ENCODE assay signal across 25 mouse cellular contexts in genomic region chr17:90202785-90203184, GRCm38 (mm10).
"Had no signal": no experiment of that assay in that cellular context is flagged by ENCODE, and none has a peak within 500 bp of the region (broad histone marks: within the 10 kb centered on the region; RNA-seq: fewer than 3 reads in every experiment).

No protein-coding gene starts in this region.

- ATAC-seq: forebrain, postnatal 0 days; hindbrain, postnatal 0 days; liver, postnatal 0 days had no signal

- H3K4me3 ChIP-seq: heart, adult 2 months; heart, embryonic 13.5 days; heart, embryonic 15.5 days; hindbrain, embryonic 13.5 days; hindbrain, embryonic 15.5 days; layer of hippocampus, adult 2 months; left cerebral cortex, adult 2 months; limb, embryonic 10.5 days; limb, embryonic 12.5 days; liver, embryonic 13.5 days; liver, embryonic 15.5 days had no signal

- H3K9ac ChIP-seq: forebrain, postnatal 0 days; heart, embryonic 13.5 days; heart, embryonic 15.5 days; hindbrain, embryonic 13.5 days; hindbrain, embryonic 15.5 days; limb, embryonic 12.5 days; liver, embryonic 13.5 days; liver, embryonic 15.5 days; liver, postnatal 0 days had no signal

- H3K4me1 ChIP-seq: heart, embryonic 13.5 days; heart, embryonic 15.5 days; hindbrain, embryonic 13.5 days; limb, embryonic 10.5 days; limb, embryonic 12.5 days; liver, embryonic 13.5 days; liver, embryonic 15.5 days had no signal

- H3K36me3 ChIP-seq: heart, embryonic 13.5 days; heart, embryonic 15.5 days; hindbrain, embryonic 13.5 days; hindbrain, embryonic 15.5 days; limb, embryonic 10.5 days; limb, embryonic 12.5 days; liver, embryonic 13.5 days; liver, embryonic 15.5 days had no signal

- H3K27ac ChIP-seq: heart, adult 2 months; heart, embryonic 13.5 days; heart, embryonic 15.5 days; hindbrain, embryonic 13.5 days; hindbrain, embryonic 15.5 days; hindbrain, postnatal 0 days; layer of hippocampus, adult 2 months; left cerebral cortex, adult 2 months; limb, embryonic 10.5 days; limb, embryonic 12.5 days; liver, embryonic 13.5 days; liver, embryonic 15.5 days had no signal

- H3K9me3 ChIP-seq: heart, embryonic 13.5 days; heart, embryonic 15.5 days; hindbrain, embryonic 13.5 days; hindbrain, embryonic 15.5 days; limb, embryonic 10.5 days; limb, embryonic 12.5 days; liver, embryonic 13.5 days; liver, embryonic 15.5 days had no signal

- H3K4me2 ChIP-seq: heart, embryonic 11.5 days; heart, embryonic 13.5 days; heart, embryonic 15.5 days; hindbrain, embryonic 13.5 days; hindbrain, embryonic 15.5 days; limb, embryonic 12.5 days; liver, embryonic 11.5 days; liver, embryonic 13.5 days; liver, embryonic 15.5 days had no signal

- DNase-seq: forebrain, postnatal 0 days; gastrocnemius, postnatal 14 days; gastrocnemius, postnatal 36 days; heart, adult 11 months; heart, adult 2 months; heart, postnatal 14 days; heart, postnatal 36 days; kidney, adult 2 months; kidney, postnatal 14 days; kidney, postnatal 4 days; liver; liver, embryonic 13.5 days; liver, postnatal 0 days had no signal

- H3K27me3 ChIP-seq: heart, embryonic 13.5 days; heart, embryonic 15.5 days; hindbrain, embryonic 13.5 days; hindbrain, embryonic 15.5 days; limb, embryonic 12.5 days; liver, embryonic 13.5 days; liver, embryonic 15.5 days had no signal
